In the genomic region with DNA sequence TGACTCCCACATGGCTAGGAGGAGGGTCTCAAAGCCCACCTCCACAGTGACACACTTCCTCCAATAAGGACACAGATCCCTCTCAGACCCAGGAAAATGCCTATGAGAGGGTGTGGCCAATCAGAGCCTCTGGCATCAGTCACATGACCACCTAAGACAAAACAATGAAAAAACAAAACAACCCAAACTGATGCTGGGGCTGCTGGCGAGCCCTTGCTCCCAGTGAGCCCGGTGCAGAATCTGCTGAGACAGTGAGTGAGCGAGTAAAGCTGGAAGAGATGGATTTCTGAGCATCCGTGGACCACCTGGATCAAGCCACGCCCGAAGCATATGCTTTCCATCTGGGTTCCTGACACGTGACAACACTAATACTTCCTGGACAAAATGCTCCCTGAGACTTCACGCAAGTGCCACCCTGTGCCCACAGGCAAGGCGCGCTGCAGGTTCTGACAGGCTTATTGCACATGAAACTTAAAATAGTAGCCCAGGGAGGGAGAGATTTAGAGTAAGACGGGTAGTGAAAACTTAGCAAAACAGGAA, we compare ENCODE assay signal across 7 mouse cellular contexts. TPM values are rescaled to one million over a fixed set of nuclear protein-coding genes. Genes with fewer than 3 reads are reported as not detected.
DNase-seq lines count a peak whose midpoint lies in the region; ATAC-seq and TF ChIP-seq lines count a peak whose summit lies in the region.

No protein-coding gene starts in this region.

- H3K4me3 ChIP-seq in spleen, adult 2 months (ENCODE audit: extremely low read depth, insufficient read depth, insufficient read length): peak overlapping the region; percentile 39
- H3K4me3 ChIP-seq in embryonic facial prominence, embryonic 12.5 days: peak overlapping the region; percentile 19
- no peak overlapping the region for H3K4me3 ChIP-seq in intestine, embryonic 15.5 days (replicated peaks)
- H3K4me3 ChIP-seq in midbrain, embryonic 14.5 days (replicated peaks; ENCODE audit: low read depth, low read length): peak overlapping the region; percentile 34

- no peak for TF ChIP-seq CTCF in spleen, adult 2 months (IDR thresholded peaks at IDR 0.05; ENCODE audit: extremely low read depth, insufficient read depth, insufficient read length, insufficient replicate concordance)

- TF ChIP-seq POLR2A in spleen, adult 2 months (IDR thresholded peaks at IDR 0.05; ENCODE audit: low read depth, low read length): no peak

- no peak overlapping the region for H3K27ac ChIP-seq in spleen, adult 2 months (ENCODE audit: insufficient read depth, low read length)
- no peak overlapping the region for H3K27ac ChIP-seq in embryonic facial prominence, embryonic 12.5 days
- peak overlapping the region; percentile 48 for H3K27ac ChIP-seq in intestine, embryonic 15.5 days
- peak overlapping the region; percentile 41; the same call in 1 of the 2 replicates for H3K27ac ChIP-seq in midbrain, embryonic 14.5 days (replicated peaks; ENCODE audit: low read depth, low read length)

- no peaks in the 10 kb centered on the region for H3K27me3 ChIP-seq in spleen, adult 2 months (ENCODE audit: control insufficient read depth, insufficient read depth, low read length)
- no peaks in the 10 kb centered on the region for H3K27me3 ChIP-seq in embryonic facial prominence, embryonic 12.5 days
- H3K27me3 ChIP-seq in intestine, embryonic 15.5 days (replicated peaks): no peaks in the 10 kb centered on the region
- no peaks in the 10 kb centered on the region for H3K27me3 ChIP-seq in midbrain, embryonic 14.5 days (ENCODE audit: control insufficient read depth, insufficient read depth, low read length)

- H3K4me1 ChIP-seq in spleen, adult 2 months (ENCODE audit: control insufficient read depth, insufficient read depth, insufficient read length): 0 out of 2 replicates have a peak, but pooled peaks cover 3% of the 10 kb centered on the region
- H3K4me1 ChIP-seq in embryonic facial prominence, embryonic 12.5 days: no peaks in the 10 kb centered on the region
- H3K4me1 ChIP-seq in intestine, embryonic 15.5 days (replicated peaks): peaks cover 20% of the 10 kb centered on the region
- 0 out of 2 replicates have a peak, but pooled peaks cover 5% of the 10 kb centered on the region for H3K4me1 ChIP-seq in midbrain, embryonic 14.5 days (ENCODE audit: control insufficient read depth, insufficient read depth, low read length)

- H3K9ac ChIP-seq in embryonic facial prominence, embryonic 12.5 days: no peak overlapping the region
- no peak overlapping the region for H3K9ac ChIP-seq in intestine, embryonic 15.5 days
- H3K9ac ChIP-seq in midbrain, embryonic 14.5 days (replicated peaks; ENCODE audit: low read length): 0 out of 2 replicates have a peak overlapping the region, but pooled peaks have one; percentile 20

- peak in 1 of 2 experiments; percentile 4 for DNase-seq in spleen, adult 2 months (ENCODE audit: low read depth in 1 of 2, low spot score in 2 of 2)
- no peak for DNase-seq in spleen, postnatal 10 days (ENCODE audit: low spot score in 2 of 2)
- DNase-seq in midbrain, embryonic 14.5 days: peak; percentile 72
- DNase-seq in right cerebral cortex, postnatal 36 days (ENCODE audit: low spot score in 2 of 2): no peak
- DNase-seq in lung, postnatal 14 days: no peak

- 0 out of 2 replicates have a peak, but pooled peaks have one; percentile 49 for ATAC-seq in embryonic facial prominence, embryonic 12.5 days (ENCODE audit: insufficient number of reproducible peaks, insufficient read depth, low FRiP score, low TSS enrichment)
- 0 out of 2 replicates have a peak, but pooled peaks have one; percentile 11 for ATAC-seq in intestine, embryonic 15.5 days
- ATAC-seq in midbrain, embryonic 14.5 days (ENCODE audit: low FRiP score, low TSS enrichment): peak; percentile 74; the same call in 1 of the 2 replicates

- WGBS in spleen, adult 2 months: 8% methylated on average over 11 of the region's 11 CpGs
- 17% methylated on average over 11 of the region's 11 CpGs for WGBS in embryonic facial prominence, embryonic 12.5 days
- WGBS in intestine, embryonic 15.5 days: 37% methylated on average over 11 of the region's 11 CpGs
- WGBS in midbrain, embryonic 14.5 days: 19% methylated on average over 11 of the region's 11 CpGs

- peak overlapping the region; percentile 41 for H3K4me2 ChIP-seq in embryonic facial prominence, embryonic 12.5 days (replicated peaks)
- H3K4me2 ChIP-seq in intestine, embryonic 15.5 days (replicated peaks): peak overlapping the region; percentile 36
- peak overlapping the region; percentile 57 for H3K4me2 ChIP-seq in midbrain, embryonic 14.5 days (ENCODE audit: low read length)

- no peaks in the 10 kb centered on the region for H3K9me3 ChIP-seq in embryonic facial prominence, embryonic 12.5 days
- H3K9me3 ChIP-seq in intestine, embryonic 15.5 days: no peaks in the 10 kb centered on the region
- H3K9me3 ChIP-seq in midbrain, embryonic 14.5 days (ENCODE audit: control insufficient read depth, low read length): no peaks in the 10 kb centered on the region

- no peaks in the 10 kb centered on the region for H3K36me3 ChIP-seq in spleen, adult 2 months (ENCODE audit: control insufficient read depth, insufficient read depth, low read length)
- no peaks in the 10 kb centered on the region for H3K36me3 ChIP-seq in embryonic facial prominence, embryonic 12.5 days
- no peaks in the 10 kb centered on the region for H3K36me3 ChIP-seq in intestine, embryonic 15.5 days
- H3K36me3 ChIP-seq in midbrain, embryonic 14.5 days (ENCODE audit: control insufficient read depth, insufficient read depth, low read length): no peaks in the 10 kb centered on the region

RNA-seq across cellular contexts. Expression of a gene that starts 16.5 kb away (rescaled TPM):
- 0.12 and 0.21 TPM in 2 replicates for polyA plus RNA-seq in spleen, adult 2 months (2012; rRNA removed)
- polyA plus RNA-seq in embryonic facial prominence, embryonic 12.5 days (2016; fragmentation: Nextera tagmentation; extraction: Ambion mirVana): 1.9 and 2.2 TPM in 2 replicates
- polyA plus RNA-seq in intestine, embryonic 15.5 days (2015; fragmentation: Nextera tagmentation; extraction: Ambion mirVana): 1.4 and 2.3 TPM in 2 replicates
- 2.4 and 3.6 TPM in 2 replicates for polyA plus RNA-seq in midbrain, embryonic 14.5 days (2014; fragmentation: Nextera tagmentation; extraction: Ambion mirVana)

Comparison
In these comparisons a context has a peak if more than half of its experiments do, and no peak if none do; other contexts are left out.
1. H3K27ac ChIP-seq: peak in intestine, embryonic 15.5 days (single experiment) and midbrain, embryonic 14.5 days (single experiment); none in spleen, adult 2 months (single experiment) and embryonic facial prominence, embryonic 12.5 days (single experiment).
2. ATAC-seq: peak in every context shown above with its lines; median percentile 74 in midbrain, embryonic 14.5 days; 49 in embryonic facial prominence, embryonic 12.5 days; 11 in intestine, embryonic 15.5 days.
3. Peak in every context shown above with its lines, with median percentiles within 50 percentile points of each other: H3K4me2 ChIP-seq.